Mouse (Mus musculus) stomach, embryonic 16.5 days (tissue): ENCODE results near the gene Mycbp. TPM values are rescaled to one million over a fixed set of nuclear protein-coding genes. Genes with fewer than 3 reads are reported as not detected.

Source experiments
- ATAC-seq: fragments of 200-750 bp; cut with Nextera tagmentation; 2 replicates; pipeline ENCODE4 v1.8.0; 2017; ENCODE audit warnings: moderate number of reproducible peaks, moderate TSS enrichment; ENCODE audit not compliant: insufficient read depth, low FRiP score
- H3K27ac ChIP-seq: fragments of 300-500 bp; sonication (generic); 2 replicates; pipeline ENCODE4 v1.5.1; 2014; ENCODE audit warnings: low read length
- H3K27me3 ChIP-seq: fragments of 300-500 bp; sonication (generic); 2 replicates; pipeline ENCODE4 v1.6.1; 2014; ENCODE audit warnings: low read length, control low read depth, mixed read lengths; ENCODE audit not compliant: control insufficient read depth, insufficient read depth
- H3K36me3 ChIP-seq: fragments of 300-500 bp; sonication (generic); 2 replicates; pipeline ENCODE4 v1.6.1; 2014; ENCODE audit warnings: low read length; ENCODE audit not compliant: control insufficient read depth, insufficient read depth
- H3K4me1 ChIP-seq: fragments of 300-500 bp; sonication (generic); 2 replicates; pipeline ENCODE4 v1.6.1; 2014; ENCODE audit warnings: low read length, control low read depth, mixed read lengths; ENCODE audit not compliant: control insufficient read depth, insufficient read depth
- H3K4me2 ChIP-seq: fragments of 300-500 bp; sonication (generic); 2 replicates; pipeline ENCODE4 v1.6.1; 2014; ENCODE audit warnings: low read depth, low read length, mixed read lengths
- H3K4me3 ChIP-seq: fragments of 300-500 bp; sonication (generic); replicated peaks from 2 replicates; pipeline ENCODE4 v1.5.1; 2014; ENCODE audit warnings: mild to moderate bottlenecking, low read length
- H3K9ac ChIP-seq: fragments of 300-500 bp; sonication (generic); 2 replicates; pipeline ENCODE4 v1.6.1; 2014; ENCODE audit warnings: low read length
- H3K9me3 ChIP-seq: fragments of 300-500 bp; sonication (generic); replicated peaks from 2 replicates; pipeline ENCODE4 v1.6.1; 2016; ENCODE audit warnings: low read length, control low read depth; ENCODE audit not compliant: control insufficient read depth
- WGBS: fragments of 180-500 bp; shearing (Covaris S2); extraction: QIAGEN DNeasy Blood & Tissue Kit; methylation state at CpG from one replicate; pipeline ENCODE4 v1.1.7; 2014; 5-methylcytosine and 5-hydroxymethylcytosine counted together
- polyA plus RNA-seq: library from polyadenylated mRNA; unstranded; fragments of >200 nt; fragmentation: Nextera tagmentation; extraction: Ambion mirVana; gene quantifications from 2 replicates; pipeline ENCODE4 v1.2.1, GENCODE M21; 2015

Gene Mycbp
- 77.0 and 88.2 TPM in 2 replicates for polyA plus RNA-seq

- peak; percentile 100 for ATAC-seq
- peak within 1 kb of the TSS; percentile 76 for H3K4me2 ChIP-seq
- no peaks in the 10 kb centered on the region for H3K9me3 ChIP-seq
- H3K27me3 ChIP-seq: no peaks in the 10 kb centered on the region
- H3K4me1 ChIP-seq: peaks cover 13% of the 10 kb centered on the region
- H3K9ac ChIP-seq: peak within 1 kb of the TSS; percentile 93
- peak within 1 kb of the TSS; percentile 81 for H3K4me3 ChIP-seq
- H3K27ac ChIP-seq: peak within 1 kb of the TSS; percentile 90
- no peaks in the 10 kb centered on the region for H3K36me3 ChIP-seq
- WGBS: 1% methylated on average over 49 of the region's 49 CpGs
Observed at GRCm38 (mm10) chr4:123904333-123905125, at the start of gene Mycbp. TSS of gene Mycbp (plus strand) at chr4:123904832.

- no peak for ATAC-seq
- WGBS: 65% methylated on average over 4 of the region's 4 CpGs
- Histone ChIP-seq H3K9ac (no peak overlapping the region), H3K27ac (no peak overlapping the region), H3K9me3 (no peaks in the 10 kb centered on the region), H3K36me3 (no peaks in the 10 kb centered on the region), H3K4me2 (no peak overlapping the region), H3K4me1 (no peaks in the 10 kb centered on the region), H3K4me3 (no peak overlapping the region), H3K27me3 (no peaks in the 10 kb centered on the region)
Observed at GRCm38 (mm10) chr4:123856888-123857287, 47.7 kb upstream of the Mycbp start.

GRCm38 (mm10) chr4:123858090-123858489 lies 46.5 kb upstream of the Mycbp start:
- H3K4me3 ChIP-seq: no peak overlapping the region
- WGBS: 82% methylated on average over 7 of the region's 7 CpGs
- no peaks in the 10 kb centered on the region for H3K36me3 ChIP-seq
- no peak overlapping the region for H3K27ac ChIP-seq
- no peaks in the 10 kb centered on the region for H3K4me1 ChIP-seq
- no peaks in the 10 kb centered on the region for H3K9me3 ChIP-seq
- H3K27me3 ChIP-seq: no peaks in the 10 kb centered on the region
- no peak overlapping the region for H3K4me2 ChIP-seq
- ATAC-seq: no peak
- no peak overlapping the region for H3K9ac ChIP-seq

GRCm38 (mm10) chr4:123859379-123859778 lies 45.3 kb upstream of the Mycbp start, which contains the start of gene 4933427I04Rik:
TSS of gene 4933427I04Rik (plus strand) at chr4:123859679.
- H3K4me1 ChIP-seq: no peaks in the 10 kb centered on the region
- H3K27ac ChIP-seq: no peak within 1 kb of the TSS
- WGBS: 78% methylated on average over 3 of the region's 3 CpGs
- no peaks in the 10 kb centered on the region for H3K36me3 ChIP-seq
- no peak within 1 kb of the TSS for H3K4me3 ChIP-seq
- H3K27me3 ChIP-seq: no peaks in the 10 kb centered on the region
- no peaks in the 10 kb centered on the region for H3K9me3 ChIP-seq
- H3K4me2 ChIP-seq: no peak within 1 kb of the TSS
- no peak for ATAC-seq
- no peak within 1 kb of the TSS for H3K9ac ChIP-seq

- H3K4me1 ChIP-seq: no peaks in the 10 kb centered on the region
- ATAC-seq: no peak
- no peaks in the 10 kb centered on the region for H3K36me3 ChIP-seq
- no peak overlapping the region for H3K4me2 ChIP-seq
- no peak overlapping the region for H3K9ac ChIP-seq
- H3K27me3 ChIP-seq: no peaks in the 10 kb centered on the region
- no peaks in the 10 kb centered on the region for H3K9me3 ChIP-seq
- no peak overlapping the region for H3K4me3 ChIP-seq
- H3K27ac ChIP-seq: no peak overlapping the region
- 59% methylated on average over 2 of the region's 2 CpGs for WGBS
Observed at GRCm38 (mm10) chr4:123859803-123860202, 44.8 kb upstream of the Mycbp start.

- Histone ChIP-seq H3K9me3 (no peaks in the 10 kb centered on the region), H3K4me2 (no peak overlapping the region), H3K27me3 (no peaks in the 10 kb centered on the region), H3K36me3 (no peaks in the 10 kb centered on the region), H3K4me1 (no peaks in the 10 kb centered on the region), H3K27ac (no peak overlapping the region), H3K9ac (no peak overlapping the region), H3K4me3 (no peak overlapping the region)
- ATAC-seq: no peak
- 81% methylated on average over 5 of the region's 5 CpGs for WGBS
Observed at GRCm38 (mm10) chr4:123860621-123861020, 44.0 kb upstream of the Mycbp start.

- Histone ChIP-seq H3K4me2 (no peak overlapping the region), H3K36me3 (no peaks in the 10 kb centered on the region), H3K9ac (no peak overlapping the region), H3K9me3 (no peaks in the 10 kb centered on the region), H3K4me3 (no peak overlapping the region), H3K27ac (no peak overlapping the region), H3K27me3 (no peaks in the 10 kb centered on the region), H3K4me1 (no peaks in the 10 kb centered on the region)
- no peak for ATAC-seq
- 85% methylated on average over 5 of the region's 5 CpGs for WGBS
Observed at GRCm38 (mm10) chr4:123893726-123894125, 10.9 kb upstream of the Mycbp start.

GRCm38 (mm10) chr4:123894295-123894694 lies 10.3 kb upstream of the Mycbp start:
- Histone ChIP-seq H3K4me2 (no peak overlapping the region), H3K9ac (no peak overlapping the region), H3K27ac (no peak overlapping the region), H3K36me3 (no peaks in the 10 kb centered on the region), H3K27me3 (no peaks in the 10 kb centered on the region), H3K9me3 (no peaks in the 10 kb centered on the region), H3K4me1 (no peaks in the 10 kb centered on the region), H3K4me3 (no peak overlapping the region)
- ATAC-seq: no peak
- WGBS: 77% methylated on average over 4 of the region's 4 CpGs

GRCm38 (mm10) chr4:123898696-123899095 lies 5.9 kb upstream of the Mycbp start:
- no peak overlapping the region for H3K27ac ChIP-seq
- ATAC-seq: no peak
- WGBS: 14% methylated on average over 5 of the region's 5 CpGs
- no peaks in the 10 kb centered on the region for H3K27me3 ChIP-seq
- no peak overlapping the region for H3K9ac ChIP-seq
- no peaks in the 10 kb centered on the region for H3K36me3 ChIP-seq
- H3K4me2 ChIP-seq: no peak overlapping the region
- H3K9me3 ChIP-seq: no peaks in the 10 kb centered on the region
- H3K4me1 ChIP-seq: no peaks in the 10 kb centered on the region; the same call in 1 of the 2 replicates
- H3K4me3 ChIP-seq: no peak overlapping the region
